Mouse (Mus musculus) C2C12 (cell line): ENCODE measurements at regions not wholly inside any gene's neighbourhood (a gene's known extent, or its start where the extent isn't known, plus 50 kb on each side); places are given as distances from the start of the nearest gene placed in this dataset.

Experiments
- H3K27me3 ChIP-seq: one replicate; pipeline ENCODE4 v1.6.1; 2011; ENCODE audit not compliant: control insufficient read depth, insufficient read depth, insufficient read length
- H3K36me3 ChIP-seq: one replicate; pipeline ENCODE4 v1.6.1; 2011; ENCODE audit not compliant: control insufficient read depth, insufficient read depth
- H3K4me3 ChIP-seq: one replicate; pipeline ENCODE4 v1.5.1; 2011; ENCODE audit warnings: mild to moderate bottlenecking, control low read depth; ENCODE audit not compliant: poor library complexity, insufficient read depth, severe bottlenecking
- H3K79me2 ChIP-seq: one replicate; pipeline ENCODE4 v1.6.1; 2011; ENCODE audit not compliant: control insufficient read depth, insufficient read depth
- H3K79me3 ChIP-seq: one replicate; pipeline ENCODE4 v1.6.1; 2011; ENCODE audit warnings: low read depth, control low read depth
- H3ac ChIP-seq: one replicate; pipeline ENCODE3; 2011; ENCODE audit warnings: low read depth; ENCODE audit not compliant: control insufficient read depth, insufficient read length
- CEBPB ChIP-seq: IDR thresholded peaks from one replicate; pipeline ENCODE4 v1.6.1; 2011; ENCODE audit warnings: low read depth, mild to moderate bottlenecking, control low read depth, moderate library complexity
- CTCF ChIP-seq: IDR thresholded peaks from one replicate; pipeline ENCODE4 v1.5.1; 2011; ENCODE audit not compliant: control insufficient read depth, insufficient read depth, insufficient read length
- FOSL1 ChIP-seq: IDR thresholded peaks from one replicate; pipeline ENCODE4 v1.8.0; 2011; ENCODE audit warnings: mild to moderate bottlenecking, low read length; ENCODE audit not compliant: poor library complexity, insufficient read depth, severe bottlenecking
- MAX ChIP-seq: IDR thresholded peaks from one replicate; pipeline ENCODE4 v1.6.1; 2011; ENCODE audit warnings: mild to moderate bottlenecking, control low read depth
- MYOD1 ChIP-seq: IDR thresholded peaks from one replicate; pipeline ENCODE4 v1.6.1; 2011; ENCODE audit warnings: low read depth; ENCODE audit not compliant: control insufficient read depth, insufficient read length
- MYOG ChIP-seq: IDR thresholded peaks from one replicate; pipeline ENCODE4 v1.6.1; 2011; ENCODE audit not compliant: control insufficient read depth, insufficient read length; ENCODE audit errors: extremely low read depth
- USF1 ChIP-seq: IDR thresholded peaks from one replicate; pipeline ENCODE4 v1.6.1; 2011; ENCODE audit warnings: low read depth, mild to moderate bottlenecking, control low read depth, moderate library complexity

GRCm38 (mm10) chr16:76764994-76765393, 248.5 kb upstream of the Usp25 start:
- Histone ChIP-seq H3K79me3 (no peaks in the 10 kb centered on the region), H3K36me3 (no peaks in the 10 kb centered on the region), H3K4me3 (no peak overlapping the region), H3ac (no peak overlapping the region), H3K79me2 (no peaks in the 10 kb centered on the region), H3K27me3 (no peaks in the 10 kb centered on the region)
- TF ChIP-seq MYOD1 (no peak), MYOG (no peak), CEBPB (no peak), MAX (no peak), FOSL1 (no peak), CTCF (no peak), USF1 (no peak)

- Histone ChIP-seq H3K79me2 (no peaks in the 10 kb centered on the region), H3K79me3 (no peaks in the 10 kb centered on the region), H3K4me3 (no peak overlapping the region), H3K36me3 (no peaks in the 10 kb centered on the region), H3K27me3 (no peaks in the 10 kb centered on the region), H3ac (no peak overlapping the region)
- TF ChIP-seq MYOD1: peak; percentile 74
- no peak for TF ChIP-seq CTCF
Observed at GRCm38 (mm10) chr16:76762619-76763283, 250.8 kb upstream of the Usp25 start.

DNA sequence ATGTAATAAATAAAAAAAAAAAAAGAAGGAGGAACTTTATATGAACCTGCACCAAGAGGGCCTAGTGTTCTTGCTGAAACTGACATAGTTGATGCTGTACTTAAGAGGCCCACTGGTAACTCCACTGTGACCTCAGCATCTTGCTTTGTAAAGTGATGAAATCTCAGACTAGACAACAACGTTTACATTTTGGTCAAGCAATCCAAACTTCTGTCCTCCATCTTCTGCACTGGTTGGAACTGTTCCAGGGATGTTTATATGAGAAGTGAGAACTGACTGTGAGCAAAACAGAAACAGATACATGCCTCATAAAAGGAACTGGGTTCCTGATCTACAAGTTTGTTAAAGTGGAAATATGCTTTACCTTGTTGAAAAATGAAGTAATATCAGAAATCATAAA, 251.7 kb upstream of the Usp25 start:
- Histone ChIP-seq H3K79me3 (no peaks in the 10 kb centered on the region), H3K79me2 (no peaks in the 10 kb centered on the region), H3K36me3 (no peaks in the 10 kb centered on the region), H3K4me3 (no peak overlapping the region), H3ac (no peak overlapping the region), H3K27me3 (no peaks in the 10 kb centered on the region)
- TF ChIP-seq FOSL1 (no peak), USF1 (no peak), MYOD1 (no peak)

DNA sequence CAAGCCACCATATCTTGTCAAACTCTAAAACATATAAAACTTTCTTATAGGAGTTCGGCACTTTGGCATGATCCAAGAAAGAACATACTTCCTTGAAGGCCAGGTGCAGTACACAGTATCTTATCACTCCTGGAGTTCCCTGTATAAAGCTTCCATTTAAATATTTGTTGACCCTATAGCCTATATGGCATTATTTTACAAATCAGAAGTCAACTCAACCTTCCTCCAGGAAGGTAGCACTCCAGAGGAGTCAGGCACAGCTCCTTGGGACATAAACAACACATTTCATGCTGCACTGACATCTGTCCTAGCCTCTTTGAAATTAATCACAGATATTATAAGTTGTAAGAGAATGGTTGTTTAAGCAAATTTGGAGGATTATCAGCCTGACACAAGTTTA, 252.5 kb upstream of the Usp25 start:
- no peak overlapping the region for H3ac ChIP-seq
- TF ChIP-seq MYOG (no peak), MAX (no peak), CEBPB (no peak), MYOD1 (no peak), FOSL1 (no peak), USF1 (no peak), CTCF (no peak)
- H3K36me3 ChIP-seq: no peaks in the 10 kb centered on the region
- no peaks in the 10 kb centered on the region for H3K79me3 ChIP-seq
- H3K27me3 ChIP-seq: no peaks in the 10 kb centered on the region
- H3K4me3 ChIP-seq: no peak overlapping the region
- H3K79me2 ChIP-seq: no peaks in the 10 kb centered on the region

GRCm38 (mm10) chr16:76754871-76755270, 258.6 kb upstream of the Usp25 start:
- no peaks in the 10 kb centered on the region for H3K36me3 ChIP-seq
- no peak overlapping the region for H3ac ChIP-seq
- TF ChIP-seq CEBPB (no peak), MAX (no peak), USF1 (no peak), FOSL1 (no peak), MYOG (no peak), MYOD1 (no peak), CTCF (no peak)
- no peaks in the 10 kb centered on the region for H3K79me2 ChIP-seq
- no peak overlapping the region for H3K4me3 ChIP-seq
- H3K79me3 ChIP-seq: no peaks in the 10 kb centered on the region
- no peaks in the 10 kb centered on the region for H3K27me3 ChIP-seq

DNA sequence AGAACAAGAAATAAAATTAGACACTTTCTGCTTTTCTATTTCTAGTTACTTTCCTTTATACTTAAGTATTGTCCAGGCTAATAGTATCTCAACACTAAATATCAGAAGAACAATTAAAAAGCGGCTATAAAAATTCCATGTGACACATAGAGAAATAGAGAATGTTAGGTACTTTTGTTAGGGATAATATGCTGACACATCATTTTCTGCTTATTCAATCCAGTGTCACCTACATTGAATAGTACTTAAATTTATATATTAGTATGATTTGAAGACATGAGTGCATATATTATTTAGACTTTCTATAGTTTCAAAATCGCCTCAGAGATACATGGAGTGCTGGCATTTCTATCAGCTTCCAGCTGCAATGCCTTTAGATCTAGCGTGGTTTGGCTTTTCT, 267.1 kb upstream of the Usp25 start:
- Histone ChIP-seq H3K27me3 (no peaks in the 10 kb centered on the region), H3K79me2 (no peaks in the 10 kb centered on the region), H3K36me3 (no peaks in the 10 kb centered on the region), H3K79me3 (no peaks in the 10 kb centered on the region), H3ac (no peak overlapping the region), H3K4me3 (no peak overlapping the region)
- no peak for TF ChIP-seq CTCF
- no peak for TF ChIP-seq MYOG
- no peak for TF ChIP-seq MAX
- TF ChIP-seq USF1: no peak
- no peak for TF ChIP-seq MYOD1
- TF ChIP-seq FOSL1: no peak
